Comparison of ENCODE assay signal across 35 mouse cellular contexts in the genomic region with DNA sequence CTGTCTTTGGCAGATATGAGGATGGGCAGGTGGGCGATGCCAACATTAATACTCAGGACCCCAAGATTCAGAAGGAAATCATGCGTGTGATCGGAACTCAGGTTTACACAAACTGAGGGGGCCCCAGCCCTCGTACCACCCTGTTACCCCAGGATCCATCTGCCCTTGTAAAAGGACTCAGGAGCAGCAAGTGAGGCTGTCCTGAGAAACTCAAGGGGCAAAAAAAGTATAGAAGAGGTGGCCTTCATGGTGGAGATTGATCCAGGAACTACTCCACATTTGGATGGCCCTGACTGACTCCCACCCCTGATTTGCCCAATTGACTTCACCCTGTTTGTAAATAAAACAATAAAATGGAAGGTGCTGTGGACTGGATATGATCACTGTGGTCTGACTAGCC. TPM values are rescaled to one million over a fixed set of nuclear protein-coding genes. Genes with fewer than 3 reads are reported as not detected.
"Had no signal": no experiment of that assay in that cellular context is flagged by ENCODE, and none has a peak within 500 bp of the region (broad histone marks: within the 10 kb centered on the region; RNA-seq: fewer than 3 reads in every experiment).

No protein-coding gene starts in this region.

- H3K4me2 ChIP-seq: heart, embryonic 11.5 days; heart, embryonic 12.5 days; heart, embryonic 13.5 days; heart, embryonic 15.5 days; hindbrain, embryonic 12.5 days; hindbrain, embryonic 13.5 days; hindbrain, embryonic 14.5 days; hindbrain, embryonic 15.5 days; intestine, embryonic 15.5 days; kidney, embryonic 15.5 days had no signal

- DNase-seq: heart, postnatal 10 days; heart, postnatal 36 days; heart, postnatal 4 days; kidney, adult 11 months; kidney, adult 18-20 months; kidney, adult 2 months; kidney, adult 8-10 months; kidney, adult 9 months; kidney, postnatal 10 days; kidney, postnatal 14 days; kidney, postnatal 25 days; kidney, postnatal 36 days; kidney, postnatal 4 days; layer of hippocampus, adult 9-11 months; layer of hippocampus, postnatal 36 days had no signal

- H3K9ac ChIP-seq: heart, embryonic 12.5 days; heart, embryonic 13.5 days; heart, embryonic 15.5 days; hindbrain, embryonic 12.5 days; hindbrain, embryonic 13.5 days; hindbrain, embryonic 14.5 days; hindbrain, embryonic 15.5 days; intestine, embryonic 15.5 days; kidney, embryonic 15.5 days had no signal

- H3K4me3 ChIP-seq: heart, embryonic 10.5 days; heart, embryonic 12.5 days; heart, embryonic 13.5 days; heart, embryonic 15.5 days; hindbrain, embryonic 10.5 days; hindbrain, embryonic 12.5 days; hindbrain, embryonic 13.5 days; hindbrain, embryonic 15.5 days; intestine, embryonic 15.5 days; kidney, embryonic 15.5 days; layer of hippocampus, adult 2 months had no signal

- H3K27me3 ChIP-seq: heart, embryonic 12.5 days; heart, embryonic 13.5 days; heart, embryonic 15.5 days; hindbrain, embryonic 12.5 days; hindbrain, embryonic 13.5 days; hindbrain, embryonic 15.5 days; intestine, embryonic 15.5 days; kidney, embryonic 15.5 days had no signal

- ATAC-seq: hindbrain, embryonic 16.5 days; hindbrain, postnatal 0 days; inflammation-experienced regulatory T-cells, adult 6 months; intestine, embryonic 15.5 days; intestine, embryonic 16.5 days; intestine, postnatal 0 days had no signal

- H3K27ac ChIP-seq: heart, embryonic 10.5 days; heart, embryonic 13.5 days; heart, embryonic 15.5 days; hindbrain, embryonic 10.5 days; hindbrain, embryonic 12.5 days; hindbrain, embryonic 13.5 days; hindbrain, embryonic 14.5 days; hindbrain, embryonic 15.5 days; hindbrain, postnatal 0 days; intestine, embryonic 15.5 days; kidney, embryonic 15.5 days; kidney, postnatal 0 days; layer of hippocampus, adult 2 months had no signal

- H3K9me3 ChIP-seq: heart, embryonic 10.5 days; heart, embryonic 12.5 days; heart, embryonic 13.5 days; heart, embryonic 15.5 days; hindbrain, embryonic 10.5 days; hindbrain, embryonic 12.5 days; hindbrain, embryonic 13.5 days; hindbrain, embryonic 15.5 days; intestine, embryonic 15.5 days; kidney, embryonic 15.5 days had no signal

- H3K4me1 ChIP-seq: heart, embryonic 10.5 days; heart, embryonic 12.5 days; heart, embryonic 15.5 days; hindbrain, embryonic 10.5 days; hindbrain, embryonic 12.5 days; hindbrain, embryonic 13.5 days; hindbrain, embryonic 15.5 days; intestine, embryonic 15.5 days; kidney, embryonic 15.5 days had no signal

RNA-seq across cellular contexts. Expression of a gene that starts 30.0 kb away (rescaled TPM):
- total RNA-seq: heart, postnatal 25 days; heart, postnatal 36 days had no signal
- polyA plus RNA-seq: inflammation-experienced regulatory T-cells, adult 6 months had no signal
